Mouse (Mus musculus) embryonic facial prominence, embryonic 14.5 days (tissue): ENCODE data around the gene Aox4. TPM values are rescaled to one million over a fixed set of nuclear protein-coding genes. Genes with fewer than 3 reads are reported as not detected.

Experiments
- ATAC-seq: fragments of 200-750 bp; cut with Nextera tagmentation; 2 replicates; pipeline ENCODE4 v1.8.0; 2017; ENCODE audit warnings: low read depth, moderate number of reproducible peaks, moderate TSS enrichment
- DNase-seq: peaks from one replicate; pipeline ENCODE4 v3.0.0-alpha.2; 2015; ENCODE audit warnings: low spot score
- H3K27ac ChIP-seq: fragments of 300-500 bp; sonication (generic); replicated peaks from 2 replicates; pipeline ENCODE4 v1.5.1; 2014; ENCODE audit warnings: low read depth, mild to moderate bottlenecking, low read length, moderate library complexity
- H3K27me3 ChIP-seq: fragments of 300-500 bp; sonication (generic); replicated peaks from 2 replicates; pipeline ENCODE4 v1.6.1; 2014; ENCODE audit warnings: low read length; ENCODE audit not compliant: control insufficient read depth, insufficient read depth
- H3K36me3 ChIP-seq: fragments of 300-500 bp; sonication (generic); 2 replicates; pipeline ENCODE4 v1.6.1; 2014; ENCODE audit warnings: low read length, mixed read lengths; ENCODE audit not compliant: control insufficient read depth, insufficient read depth
- H3K4me1 ChIP-seq: fragments of 300-500 bp; sonication (generic); 2 replicates; pipeline ENCODE4 v1.6.1; 2014; ENCODE audit warnings: antibody characterized with exemption, low read length; ENCODE audit not compliant: control insufficient read depth, insufficient read depth
- H3K4me2 ChIP-seq: fragments of 300-500 bp; sonication (generic); 2 replicates; pipeline ENCODE4 v1.6.1; 2014; ENCODE audit warnings: low read depth, mild to moderate bottlenecking, low read length, moderate library complexity, mixed read lengths
- H3K4me3 ChIP-seq: fragments of 300-500 bp; sonication (generic); 2 replicates; pipeline ENCODE4 v1.5.1; 2014; ENCODE audit warnings: low read depth, mild to moderate bottlenecking, low read length
- H3K9ac ChIP-seq: fragments of 300-500 bp; sonication (generic); 2 replicates; pipeline ENCODE4 v1.6.1; 2014; ENCODE audit warnings: low read depth, mild to moderate bottlenecking, low read length, moderate library complexity, mixed read lengths
- H3K9me3 ChIP-seq: fragments of 300-500 bp; sonication (generic); 2 replicates; pipeline ENCODE4 v1.6.1; 2016; ENCODE audit warnings: low read length; ENCODE audit not compliant: control insufficient read depth
- WGBS: fragments of 180-500 bp; shearing (Covaris S2); extraction: QIAGEN DNeasy Blood & Tissue Kit; methylation state at CpG from one replicate; pipeline ENCODE4 v1.1.7; 2014; 5-methylcytosine and 5-hydroxymethylcytosine counted together
- polyA plus RNA-seq: library from polyadenylated mRNA; unstranded; fragments of >200 nt; fragmentation: Nextera tagmentation; extraction: Ambion mirVana; gene quantifications from 2 replicates; pipeline ENCODE4 v1.2.1, GENCODE M21; 2014

Gene Aox4
- polyA plus RNA-seq, 1 experiment from 2014 or later, result 6.6 TPM

DNA sequence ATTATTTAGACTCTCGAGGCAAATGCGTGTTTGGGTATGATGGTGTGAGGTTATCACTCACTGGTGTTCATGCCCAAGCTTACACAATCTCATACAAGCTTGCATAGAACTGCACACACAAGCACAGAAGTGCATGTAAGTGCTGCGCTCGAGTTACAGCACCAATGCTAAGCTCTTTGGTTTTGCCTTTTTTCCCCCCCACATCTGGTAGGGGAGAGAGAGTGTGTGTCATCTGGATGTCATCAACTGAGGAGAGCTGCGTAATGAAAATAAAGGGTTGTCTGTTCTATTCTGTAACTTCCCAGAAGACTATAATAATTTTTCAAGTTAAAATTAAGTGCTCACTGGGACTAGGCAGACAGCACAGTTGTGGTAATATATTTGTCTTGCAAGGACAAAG lies 3.6 kb downstream of the Aox4 start:
- 0 out of 2 replicates have a peak, but pooled peaks have one; percentile 45 for ATAC-seq
- no peak overlapping the region for H3K4me2 ChIP-seq
- H3K4me3 ChIP-seq, result no peak overlapping the region
- H3K36me3 ChIP-seq, result no peaks in the 10 kb centered on the region
- peak; percentile 56 for DNase-seq
- H3K4me1 ChIP-seq, result 0 out of 2 replicates have a peak, but pooled peaks cover 8% of the 10 kb centered on the region
- no peaks in the 10 kb centered on the region for H3K27me3 ChIP-seq
- H3K27ac ChIP-seq, result no peak overlapping the region
- H3K9me3 ChIP-seq, result no peaks in the 10 kb centered on the region
- 34% methylated on average over 5 of the region's 5 CpGs for WGBS
- H3K9ac ChIP-seq, result no peak overlapping the region

DNA sequence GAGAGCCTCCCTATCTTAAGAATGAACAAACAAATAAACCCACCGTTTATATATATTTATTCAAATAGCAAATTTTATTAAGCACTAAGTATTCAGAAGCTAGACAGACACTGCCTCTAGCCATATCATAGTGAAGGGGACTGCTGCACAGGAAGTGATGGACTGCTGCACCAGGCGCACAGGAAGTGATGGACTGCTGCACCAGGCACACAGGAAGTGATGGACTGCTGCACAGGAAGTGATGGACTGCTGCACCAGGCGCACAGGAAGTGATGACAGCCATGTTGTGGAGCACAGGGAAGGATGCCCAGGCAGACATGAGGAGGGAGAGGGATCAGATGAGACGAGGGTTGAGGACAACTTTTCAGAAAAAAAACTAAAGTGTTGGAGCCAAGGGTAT lies 5.2 kb downstream of the Aox4 start:
- no peaks in the 10 kb centered on the region for H3K9me3 ChIP-seq
- H3K27ac ChIP-seq, result no peak overlapping the region
- no peak overlapping the region for H3K4me2 ChIP-seq
- DNase-seq (no peak), ATAC-seq (no peak)
- H3K4me3 ChIP-seq, result no peak overlapping the region
- 89% methylated on average over 4 of the region's 4 CpGs for WGBS
- H3K36me3 ChIP-seq, result no peaks in the 10 kb centered on the region
- H3K9ac ChIP-seq, result no peak overlapping the region
- no peaks in the 10 kb centered on the region for H3K27me3 ChIP-seq
- 0 out of 2 replicates have a peak, but pooled peaks cover 8% of the 10 kb centered on the region for H3K4me1 ChIP-seq

DNA sequence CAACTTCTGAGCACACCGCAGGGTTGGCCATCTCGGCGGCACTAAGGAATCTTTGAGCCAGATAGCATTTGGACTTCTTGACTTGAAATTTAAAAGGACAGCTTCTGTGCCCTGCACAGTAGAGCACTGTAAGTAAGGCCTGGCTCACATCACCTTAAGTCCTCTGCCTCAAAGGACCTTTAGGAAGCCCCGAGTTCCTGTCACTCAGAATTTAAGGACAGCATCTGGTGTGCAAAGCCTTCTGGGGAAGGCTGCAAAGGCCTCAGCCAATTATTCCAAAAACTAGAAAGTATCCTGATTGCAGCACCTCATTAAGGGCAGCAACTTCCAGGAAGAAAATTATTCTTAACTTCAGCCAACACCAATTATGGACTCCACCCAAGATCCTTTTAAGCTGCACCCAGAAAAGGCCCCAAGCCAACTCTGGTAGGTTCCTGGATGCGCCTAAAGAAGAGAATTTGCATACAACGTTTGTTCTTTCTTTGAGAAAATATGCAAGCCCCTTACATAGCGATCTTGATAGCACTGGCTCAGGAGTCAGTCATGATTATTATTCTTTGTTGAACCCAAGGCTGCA lies 5.8 kb downstream of the Aox4 start:
- ATAC-seq, result no peak
- H3K4me3 ChIP-seq, result no peak overlapping the region
- peaks cover 15% of the 10 kb centered on the region; the same call in 1 of the 2 replicates for H3K4me1 ChIP-seq
- no peaks in the 10 kb centered on the region for H3K9me3 ChIP-seq
- H3K4me2 ChIP-seq, result no peak overlapping the region
- H3K27me3 ChIP-seq, result no peaks in the 10 kb centered on the region
- no peak overlapping the region for H3K9ac ChIP-seq
- H3K27ac ChIP-seq, result no peak overlapping the region
- 73% methylated on average over 7 of the region's 7 CpGs for WGBS
- DNase-seq, result no peak
- no peaks in the 10 kb centered on the region for H3K36me3 ChIP-seq

DNA sequence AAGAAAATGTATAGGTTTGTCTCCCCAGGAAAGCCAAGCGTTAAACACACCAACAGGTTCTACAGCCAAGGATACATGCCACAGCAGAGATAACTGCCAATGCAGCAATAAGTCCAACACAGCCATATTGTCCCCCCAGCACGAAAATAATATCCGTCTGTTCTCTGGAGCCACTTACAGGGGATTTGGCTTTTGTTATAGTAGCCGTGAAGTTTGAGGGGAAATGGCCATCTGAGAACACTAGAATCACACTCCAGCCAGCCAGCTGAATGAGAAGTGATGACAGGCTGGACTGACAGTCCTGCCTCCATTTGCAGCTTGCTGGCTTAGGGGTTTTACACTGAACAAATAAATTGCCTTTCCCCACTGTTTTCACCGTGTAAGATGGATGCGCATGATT lies 10.9 kb downstream of the Aox4 start:
- Histone ChIP-seq H3K4me2 (no peak overlapping the region), H3K4me1 (peaks cover 25% of the 10 kb centered on the region), H3K9ac (no peak overlapping the region), H3K36me3 (no peaks in the 10 kb centered on the region), H3K9me3 (no peaks in the 10 kb centered on the region), H3K27me3 (no peaks in the 10 kb centered on the region), H3K27ac (no peak overlapping the region; the same call in 1 of the 2 replicates), H3K4me3 (no peak overlapping the region)
- DNase-seq (peak; percentile 47), ATAC-seq (no peak)
- WGBS, result 47% methylated on average over 6 of the region's 6 CpGs

DNA sequence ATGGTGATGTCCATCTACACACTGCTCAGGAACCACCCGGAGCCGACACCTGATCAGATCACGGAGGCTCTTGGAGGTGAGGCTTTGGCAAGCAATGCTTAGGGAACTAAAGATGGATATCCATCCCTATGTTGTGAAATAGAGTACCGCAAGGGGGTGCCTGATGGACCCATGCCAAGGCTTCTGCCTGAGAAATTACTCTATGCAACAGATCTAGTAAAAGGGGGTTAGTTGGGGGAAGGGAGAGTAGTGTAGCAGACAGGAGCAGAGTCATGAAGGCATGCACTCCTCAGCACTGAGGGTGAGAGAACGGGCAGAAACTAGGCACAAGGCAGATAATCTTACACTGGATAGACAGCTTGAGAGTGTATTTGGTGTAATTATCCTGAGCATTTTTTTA lies 11.7 kb downstream of the Aox4 start:
- Histone ChIP-seq H3K9ac (no peak overlapping the region), H3K4me3 (no peak overlapping the region), H3K27me3 (no peaks in the 10 kb centered on the region), H3K4me1 (peaks cover 23% of the 10 kb centered on the region), H3K27ac (no peak overlapping the region), H3K36me3 (no peaks in the 10 kb centered on the region), H3K9me3 (no peaks in the 10 kb centered on the region), H3K4me2 (0 out of 2 replicates have a peak overlapping the region, but pooled peaks have one; percentile 12)
- ATAC-seq (peak; percentile 79), DNase-seq (peak; percentile 73)
- WGBS, result 46% methylated on average over 5 of the region's 5 CpGs

DNA sequence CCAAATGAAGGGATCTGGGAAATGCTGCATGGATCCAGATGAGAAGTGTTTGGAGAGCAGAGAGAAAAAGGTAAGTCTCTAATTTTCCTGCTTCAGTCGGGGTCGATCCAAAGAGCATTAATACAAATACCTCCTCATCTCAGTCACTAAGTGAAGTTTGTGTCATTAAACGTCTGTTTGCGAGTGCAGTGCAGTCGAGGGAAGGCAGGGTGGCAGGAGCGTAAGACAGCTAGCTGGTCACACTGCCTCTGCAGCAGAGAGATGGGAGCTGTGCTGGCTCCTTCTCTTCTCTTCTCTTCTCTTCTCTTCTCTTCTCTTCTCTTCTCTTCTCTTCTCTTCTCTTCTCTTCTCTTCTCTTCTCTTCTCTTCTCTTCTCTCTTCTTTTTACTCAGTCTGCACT lies 17.9 kb downstream of the Aox4 start:
- no peaks in the 10 kb centered on the region for H3K36me3 ChIP-seq
- H3K4me3 ChIP-seq, result no peak overlapping the region
- no peaks in the 10 kb centered on the region for H3K27me3 ChIP-seq
- WGBS, result 67% methylated on average over 6 of the region's 6 CpGs
- H3K4me2 ChIP-seq, result no peak overlapping the region
- H3K9ac ChIP-seq, result no peak overlapping the region
- no peak overlapping the region for H3K27ac ChIP-seq
- H3K4me1 ChIP-seq, result no peaks in the 10 kb centered on the region
- ATAC-seq (no peak), DNase-seq (no peak)
- H3K9me3 ChIP-seq, result no peaks in the 10 kb centered on the region

DNA sequence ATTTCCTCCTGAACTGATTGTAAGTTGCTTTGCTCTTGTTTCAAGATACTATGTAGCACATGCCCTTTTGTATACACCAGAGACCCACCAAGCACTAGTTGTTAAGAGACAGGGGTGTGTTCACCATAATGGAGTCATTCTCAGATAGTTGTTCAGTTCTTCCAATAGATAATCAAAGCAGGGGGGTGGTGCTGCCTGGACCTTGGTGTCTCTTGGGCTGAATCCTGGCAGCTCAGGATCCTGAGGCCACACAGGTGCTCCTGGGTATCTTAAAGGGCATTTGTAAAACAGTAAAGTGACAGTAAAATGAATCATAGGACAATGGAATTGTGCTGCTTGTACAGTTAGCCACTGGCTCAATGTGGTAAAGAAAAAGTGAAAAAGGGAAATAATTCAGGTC lies 18.7 kb downstream of the Aox4 start:
- no peak overlapping the region for H3K9ac ChIP-seq
- ATAC-seq, result no peak
- H3K27me3 ChIP-seq, result no peaks in the 10 kb centered on the region
- H3K9me3 ChIP-seq, result no peaks in the 10 kb centered on the region
- H3K36me3 ChIP-seq, result no peaks in the 10 kb centered on the region
- no peaks in the 10 kb centered on the region for H3K4me1 ChIP-seq
- H3K4me2 ChIP-seq, result no peak overlapping the region
- H3K27ac ChIP-seq, result no peak overlapping the region
- no peak for DNase-seq
- no peak overlapping the region for H3K4me3 ChIP-seq

DNA sequence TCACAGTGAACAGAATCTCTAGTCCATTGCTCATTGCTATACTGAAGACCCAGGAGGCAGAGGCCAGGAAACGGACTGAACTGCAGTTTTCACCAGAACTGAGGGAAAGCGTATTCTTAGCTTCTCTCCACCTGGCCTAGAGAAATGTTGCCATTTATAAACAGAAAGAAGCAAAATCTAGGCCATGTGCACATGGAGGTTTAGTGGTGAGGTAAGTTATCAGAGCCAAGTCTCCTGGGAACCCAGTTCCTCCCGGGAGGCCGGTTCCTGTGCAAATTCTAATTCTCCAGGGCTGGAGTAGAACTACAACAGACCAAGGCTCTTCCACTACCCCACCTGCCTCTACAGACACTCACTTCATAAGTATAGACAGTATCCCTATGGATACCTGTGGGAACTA lies 19.6 kb downstream of the Aox4 start:
- Histone ChIP-seq H3K4me1 (no peaks in the 10 kb centered on the region), H3K27me3 (no peaks in the 10 kb centered on the region), H3K4me2 (no peak overlapping the region), H3K9me3 (no peaks in the 10 kb centered on the region), H3K9ac (no peak overlapping the region), H3K36me3 (no peaks in the 10 kb centered on the region), H3K4me3 (no peak overlapping the region), H3K27ac (no peak overlapping the region)
- 84% methylated on average over 4 of the region's 4 CpGs for WGBS
- no peak for DNase-seq
- ATAC-seq, result no peak

DNA sequence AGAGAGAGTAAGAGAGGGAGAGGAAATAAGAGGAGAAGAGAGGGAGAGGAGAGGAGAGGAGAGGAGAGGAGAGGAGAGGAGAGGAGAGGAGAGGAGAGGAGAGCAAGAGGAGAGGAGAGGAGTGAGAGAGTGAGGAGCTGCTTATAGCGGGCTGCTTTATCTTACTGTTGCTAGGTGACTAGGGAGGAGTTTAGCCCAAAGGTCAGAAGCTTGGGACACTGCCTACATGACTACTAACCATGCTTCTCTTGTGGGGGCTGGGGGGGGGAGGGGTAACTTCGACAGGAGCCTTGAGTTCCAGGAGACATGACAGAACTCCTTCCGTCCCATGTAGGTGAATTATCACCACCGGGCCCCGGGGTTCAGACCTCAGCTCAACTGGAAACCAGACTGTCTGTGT lies 20.3 kb downstream of the Aox4 start:
- no peak overlapping the region for H3K27ac ChIP-seq
- H3K9ac ChIP-seq, result no peak overlapping the region
- 75% methylated on average over 5 of the region's 5 CpGs for WGBS
- no peak overlapping the region for H3K4me2 ChIP-seq
- no peak for ATAC-seq
- H3K4me3 ChIP-seq, result no peak overlapping the region
- no peak for DNase-seq
- no peaks in the 10 kb centered on the region for H3K9me3 ChIP-seq
- H3K4me1 ChIP-seq, result no peaks in the 10 kb centered on the region
- H3K36me3 ChIP-seq, result no peaks in the 10 kb centered on the region
- H3K27me3 ChIP-seq, result no peaks in the 10 kb centered on the region
